Mouse (Mus musculus): Measurements from ENCODE around the gene Pax5. TPM values are rescaled to one million over a fixed set of nuclear protein-coding genes. Genes with fewer than 3 reads are reported as not detected.

Pax5 gene
- polyA plus RNA-seq, 1 experiment from 2014 or later = not detected

- Histone ChIP-seq H3K4me3 (ENCODE audit: low read depth, low read length) (no peak overlapping the region), H3K4me2 (no peak overlapping the region), H3K27me3 (replicated peaks; ENCODE audit: control insufficient read depth, insufficient read depth, low read length) (peaks cover 99% of the 10 kb centered on the region), H3K36me3 (ENCODE audit: control insufficient read depth, insufficient read depth, low read length) (no peaks in the 10 kb centered on the region), H3K9me3 (ENCODE audit: control insufficient read depth, low read length) (no peaks in the 10 kb centered on the region), H3K4me1 (replicated peaks; ENCODE audit: control insufficient read depth, insufficient read depth, low read length) (0 out of 2 replicates have a peak, but pooled peaks cover 3% of the 10 kb centered on the region), H3K9ac (ENCODE audit: low read depth, low read length) (no peak overlapping the region), H3K27ac (ENCODE audit: low read depth, low read length) (no peak overlapping the region)
- DNase-seq (ENCODE audit: low spot score) (no peak), ATAC-seq (replicated peaks; ENCODE audit: low FRiP score) (no peak)
Observed at GRCm38 (mm10) chr4:44709091-44709695, 1.1 kb downstream of the Pax5 start.

DNA sequence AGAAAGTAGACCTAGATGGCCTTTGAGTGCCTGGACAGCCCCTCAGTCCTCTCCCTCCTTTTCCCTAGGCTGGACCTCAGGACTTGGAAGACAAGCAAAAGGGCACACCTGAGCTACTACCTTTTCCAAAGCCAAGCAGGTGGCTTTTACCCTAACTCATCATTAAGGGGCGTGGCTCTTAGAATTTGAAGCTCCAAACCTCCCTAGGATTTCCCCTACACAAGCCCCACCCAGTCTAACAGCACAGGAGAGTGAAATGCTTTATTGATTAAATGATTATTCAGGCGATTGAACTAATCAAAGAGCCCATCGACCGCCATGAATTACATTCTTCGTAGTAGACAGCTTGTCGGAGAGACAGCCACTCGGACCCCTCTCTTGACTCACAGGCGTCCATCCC, 2.0 kb downstream of the Pax5 start:
- no peak for ATAC-seq (replicated peaks; ENCODE audit: low FRiP score)

GRCm38 (mm10) chr4:44706865-44707264, 3.4 kb downstream of the Pax5 start:
- ATAC-seq (replicated peaks; ENCODE audit: low FRiP score) = no peak
- WGBS = 27% methylated on average over 1 of the region's 1 CpGs
- Histone ChIP-seq H3K9me3 (ENCODE audit: control insufficient read depth, low read length) (no peaks in the 10 kb centered on the region), H3K4me3 (ENCODE audit: low read depth, low read length) (no peak overlapping the region), H3K27ac (ENCODE audit: low read depth, low read length) (no peak overlapping the region), H3K36me3 (ENCODE audit: control insufficient read depth, insufficient read depth, low read length) (no peaks in the 10 kb centered on the region), H3K4me1 (replicated peaks; ENCODE audit: control insufficient read depth, insufficient read depth, low read length) (0 out of 2 replicates have a peak, but pooled peaks cover 2% of the 10 kb centered on the region), H3K4me2 (no peak overlapping the region), H3K9ac (ENCODE audit: low read depth, low read length) (no peak overlapping the region), H3K27me3 (replicated peaks; ENCODE audit: control insufficient read depth, insufficient read depth, low read length) (peaks cover 99% of the 10 kb centered on the region)
- no peak for DNase-seq (ENCODE audit: low spot score)

More for the DNA sequence above, 2.0 kb downstream of the Pax5 start:
- H3K9me3 ChIP-seq (ENCODE audit: control insufficient read depth, low read length) = no peaks in the 10 kb centered on the region
- H3K27me3 ChIP-seq (replicated peaks; ENCODE audit: control insufficient read depth, insufficient read depth, low read length) = peaks cover 99% of the 10 kb centered on the region
- H3K4me1 ChIP-seq (replicated peaks; ENCODE audit: control insufficient read depth, insufficient read depth, low read length) = 0 out of 2 replicates have a peak, but pooled peaks cover under 1% of the 10 kb centered on the region
- DNase-seq (ENCODE audit: low spot score) = no peak
- no peak overlapping the region for H3K9ac ChIP-seq (ENCODE audit: low read depth, low read length)
- no peak overlapping the region for H3K27ac ChIP-seq (ENCODE audit: low read depth, low read length)
- H3K4me3 ChIP-seq (ENCODE audit: low read depth, low read length) = no peak overlapping the region
- H3K4me2 ChIP-seq = no peak overlapping the region
- H3K36me3 ChIP-seq (ENCODE audit: control insufficient read depth, insufficient read depth, low read length) = no peaks in the 10 kb centered on the region
- WGBS = 55% methylated on average over 8 of the region's 8 CpGs

DNA sequence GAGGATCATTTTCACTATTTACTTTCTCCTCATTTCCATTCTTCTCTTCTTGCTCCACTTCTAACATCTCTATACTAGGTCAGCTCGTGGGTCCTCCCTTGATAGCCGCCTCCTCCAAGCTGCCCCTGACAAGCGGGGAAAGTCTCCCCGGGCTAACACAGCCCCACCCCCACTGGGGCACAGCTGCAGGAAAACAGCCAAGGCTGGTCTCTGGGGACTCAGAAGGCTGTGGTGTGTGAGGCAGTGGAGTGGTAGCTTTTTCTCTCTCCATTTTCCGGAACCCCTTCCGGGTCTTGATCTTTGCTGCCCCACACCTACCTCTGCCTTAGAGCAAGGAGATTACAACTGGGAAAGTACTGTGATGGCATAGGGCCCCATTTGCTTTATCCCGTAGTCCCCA, 4.3 kb downstream of the Pax5 start:
- no peak overlapping the region for H3K4me2 ChIP-seq
- peaks cover 99% of the 10 kb centered on the region for H3K27me3 ChIP-seq (replicated peaks; ENCODE audit: control insufficient read depth, insufficient read depth, low read length)
- DNase-seq (ENCODE audit: low spot score) = no peak
- 0 out of 2 replicates have a peak, but pooled peaks cover 2% of the 10 kb centered on the region for H3K4me1 ChIP-seq (replicated peaks; ENCODE audit: control insufficient read depth, insufficient read depth, low read length)
- no peak for ATAC-seq (replicated peaks; ENCODE audit: low FRiP score)
- H3K27ac ChIP-seq (ENCODE audit: low read depth, low read length) = no peak overlapping the region
- no peaks in the 10 kb centered on the region for H3K36me3 ChIP-seq (ENCODE audit: control insufficient read depth, insufficient read depth, low read length)
- H3K4me3 ChIP-seq (ENCODE audit: low read depth, low read length) = no peak overlapping the region
- no peak overlapping the region for H3K9ac ChIP-seq (ENCODE audit: low read depth, low read length)
- 7% methylated on average over 7 of the region's 7 CpGs for WGBS
- no peaks in the 10 kb centered on the region for H3K9me3 ChIP-seq (ENCODE audit: control insufficient read depth, low read length)

DNA sequence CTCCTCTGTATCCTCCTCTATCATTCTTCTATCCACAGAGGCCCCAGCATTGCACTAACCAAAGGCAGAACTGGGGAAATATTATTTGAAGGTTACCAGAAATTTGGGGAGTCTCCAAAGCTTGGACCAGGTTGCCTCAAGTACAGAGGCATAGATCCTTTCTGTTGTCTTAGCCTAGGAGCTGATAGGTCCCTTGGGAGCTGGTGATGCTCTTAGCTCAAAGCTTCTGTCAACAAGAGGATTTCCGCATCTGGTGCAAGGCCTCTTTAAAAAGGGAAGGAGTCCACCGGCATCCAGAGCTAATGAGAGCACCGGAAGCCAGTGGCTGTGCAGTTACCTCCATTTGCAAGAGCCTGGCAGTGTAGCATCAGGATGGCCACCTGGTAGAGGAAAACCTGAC, 5.1 kb downstream of the Pax5 start:
- Histone ChIP-seq H3K4me3 (ENCODE audit: low read depth, low read length) (no peak overlapping the region), H3K27me3 (replicated peaks; ENCODE audit: control insufficient read depth, insufficient read depth, low read length) (peaks cover 100% of the 10 kb centered on the region), H3K4me2 (no peak overlapping the region), H3K4me1 (replicated peaks; ENCODE audit: control insufficient read depth, insufficient read depth, low read length) (0 out of 2 replicates have a peak, but pooled peaks cover 2% of the 10 kb centered on the region), H3K9ac (ENCODE audit: low read depth, low read length) (no peak overlapping the region), H3K36me3 (ENCODE audit: control insufficient read depth, insufficient read depth, low read length) (no peaks in the 10 kb centered on the region), H3K9me3 (ENCODE audit: control insufficient read depth, low read length) (no peaks in the 10 kb centered on the region), H3K27ac (ENCODE audit: low read depth, low read length) (no peak overlapping the region)
- no peak for DNase-seq (ENCODE audit: low spot score)
- WGBS = 5% methylated on average over 3 of the region's 3 CpGs
- ATAC-seq (replicated peaks; ENCODE audit: low FRiP score) = no peak

DNA sequence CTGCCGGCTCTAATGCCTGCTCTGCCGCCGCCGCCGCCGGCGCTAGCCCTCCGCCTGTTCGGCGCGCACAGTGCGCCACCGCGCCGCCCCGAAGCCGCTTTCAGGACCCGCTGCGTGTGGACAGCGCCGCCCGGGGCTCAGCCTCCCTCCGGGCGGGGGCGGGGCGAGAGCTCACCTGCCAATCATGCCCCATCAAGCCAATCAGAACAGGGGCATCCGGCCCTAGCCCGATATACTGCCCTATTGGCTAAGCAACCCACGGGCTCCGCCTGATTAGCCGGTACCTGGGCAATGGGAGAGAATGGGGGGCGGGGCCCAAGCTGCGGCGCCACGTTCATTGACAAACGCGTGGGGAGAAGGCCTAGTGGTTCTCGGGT, 5.9 kb downstream of the Pax5 start:
- H3K27ac ChIP-seq (ENCODE audit: low read depth, low read length) = no peak overlapping the region
- DNase-seq (ENCODE audit: low spot score) (peak; percentile 95), ATAC-seq (replicated peaks; ENCODE audit: low FRiP score) (peak; percentile 96)
- under 1% methylated on average over 38 of the region's 38 CpGs for WGBS
- H3K36me3 ChIP-seq (ENCODE audit: control insufficient read depth, insufficient read depth, low read length) = no peaks in the 10 kb centered on the region
- no peaks in the 10 kb centered on the region for H3K9me3 ChIP-seq (ENCODE audit: control insufficient read depth, low read length)
- peak overlapping the region; percentile 37 for H3K4me3 ChIP-seq (ENCODE audit: low read depth, low read length)
- 0 out of 2 replicates have a peak, but pooled peaks cover 2% of the 10 kb centered on the region for H3K4me1 ChIP-seq (replicated peaks; ENCODE audit: control insufficient read depth, insufficient read depth, low read length)
- H3K9ac ChIP-seq (ENCODE audit: low read depth, low read length) = no peak overlapping the region
- H3K4me2 ChIP-seq = peak overlapping the region; percentile 71
- H3K27me3 ChIP-seq (replicated peaks; ENCODE audit: control insufficient read depth, insufficient read depth, low read length) = peaks cover 100% of the 10 kb centered on the region

- peak overlapping the region; percentile 71 for H3K4me2 ChIP-seq
- H3K36me3 ChIP-seq (ENCODE audit: control insufficient read depth, insufficient read depth, low read length) = no peaks in the 10 kb centered on the region
- H3K27ac ChIP-seq (ENCODE audit: low read depth, low read length) = no peak overlapping the region
- WGBS = 2% methylated on average over 66 of the region's 66 CpGs
- peak overlapping the region; percentile 37 for H3K4me3 ChIP-seq (ENCODE audit: low read depth, low read length)
- H3K9me3 ChIP-seq (ENCODE audit: control insufficient read depth, low read length) = no peaks in the 10 kb centered on the region
- DNase-seq (ENCODE audit: low spot score) (peak; percentile 39), ATAC-seq (replicated peaks; ENCODE audit: low FRiP score) (no peak)
- 0 out of 2 replicates have a peak, but pooled peaks cover 2% of the 10 kb centered on the region for H3K4me1 ChIP-seq (replicated peaks; ENCODE audit: control insufficient read depth, insufficient read depth, low read length)
- peaks cover 98% of the 10 kb centered on the region for H3K27me3 ChIP-seq (replicated peaks; ENCODE audit: control insufficient read depth, insufficient read depth, low read length)
- H3K9ac ChIP-seq (ENCODE audit: low read depth, low read length) = no peak overlapping the region
Observed at GRCm38 (mm10) chr4:44703686-44704368, 6.5 kb downstream of the Pax5 start.

DNA sequence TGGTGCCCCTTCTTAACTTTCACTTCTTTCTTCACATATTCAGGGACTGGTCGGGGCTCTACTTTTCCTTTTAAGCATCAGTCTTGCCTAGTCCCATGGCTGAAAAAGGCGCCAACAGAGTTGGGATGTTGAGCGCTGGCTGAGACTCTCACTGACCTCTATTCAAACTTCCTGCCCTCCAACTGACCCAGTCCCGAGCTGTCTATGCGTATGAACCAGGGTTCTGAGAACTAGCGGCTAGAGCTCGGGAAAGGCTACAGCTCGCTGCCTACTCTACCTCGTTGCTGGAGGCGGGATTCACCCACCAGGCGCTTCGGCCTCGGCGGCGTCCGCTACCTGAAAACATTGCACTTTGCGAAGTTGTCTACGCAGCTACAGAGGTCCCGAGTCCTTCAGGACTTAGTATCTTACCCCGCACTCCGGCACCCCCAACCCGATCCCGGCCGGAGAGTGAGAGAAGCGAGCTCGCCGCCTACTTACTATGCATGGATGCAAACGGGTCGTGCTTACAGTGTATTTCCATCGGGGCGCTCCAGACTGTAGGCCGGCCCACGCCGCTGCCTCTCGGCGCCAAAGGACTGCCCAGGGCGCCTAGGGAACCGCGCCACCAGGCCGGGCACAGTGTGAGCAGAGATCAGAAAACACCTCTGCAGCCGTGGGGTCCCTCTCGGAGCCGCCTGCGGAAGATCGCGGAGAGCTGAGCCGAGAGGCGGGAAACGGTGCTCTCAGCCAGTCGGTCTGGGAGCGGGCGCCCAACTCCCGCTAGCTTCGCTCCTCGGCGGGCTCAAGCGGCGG, 7.2 kb downstream of the Pax5 start:
- ATAC-seq (replicated peaks; ENCODE audit: low FRiP score) (no peak), DNase-seq (ENCODE audit: low spot score) (peak; percentile 45)
- WGBS = 2% methylated on average over 58 of the region's 58 CpGs

More for the DNA sequence above, 7.2 kb downstream of the Pax5 start:
- Histone ChIP-seq H3K9ac (ENCODE audit: low read depth, low read length) (no peak overlapping the region), H3K36me3 (ENCODE audit: control insufficient read depth, insufficient read depth, low read length) (no peaks in the 10 kb centered on the region), H3K4me1 (replicated peaks; ENCODE audit: control insufficient read depth, insufficient read depth, low read length) (0 out of 2 replicates have a peak, but pooled peaks cover 2% of the 10 kb centered on the region), H3K4me3 (ENCODE audit: low read depth, low read length) (peak overlapping the region; percentile 37), H3K9me3 (ENCODE audit: control insufficient read depth, low read length) (no peaks in the 10 kb centered on the region), H3K4me2 (peak overlapping the region; percentile 71), H3K27me3 (replicated peaks; ENCODE audit: control insufficient read depth, insufficient read depth, low read length) (peaks cover 94% of the 10 kb centered on the region), H3K27ac (ENCODE audit: low read depth, low read length) (no peak overlapping the region)
